Mouse (Mus musculus): ENCODE measurements around the gene Arl5c.

DNA sequence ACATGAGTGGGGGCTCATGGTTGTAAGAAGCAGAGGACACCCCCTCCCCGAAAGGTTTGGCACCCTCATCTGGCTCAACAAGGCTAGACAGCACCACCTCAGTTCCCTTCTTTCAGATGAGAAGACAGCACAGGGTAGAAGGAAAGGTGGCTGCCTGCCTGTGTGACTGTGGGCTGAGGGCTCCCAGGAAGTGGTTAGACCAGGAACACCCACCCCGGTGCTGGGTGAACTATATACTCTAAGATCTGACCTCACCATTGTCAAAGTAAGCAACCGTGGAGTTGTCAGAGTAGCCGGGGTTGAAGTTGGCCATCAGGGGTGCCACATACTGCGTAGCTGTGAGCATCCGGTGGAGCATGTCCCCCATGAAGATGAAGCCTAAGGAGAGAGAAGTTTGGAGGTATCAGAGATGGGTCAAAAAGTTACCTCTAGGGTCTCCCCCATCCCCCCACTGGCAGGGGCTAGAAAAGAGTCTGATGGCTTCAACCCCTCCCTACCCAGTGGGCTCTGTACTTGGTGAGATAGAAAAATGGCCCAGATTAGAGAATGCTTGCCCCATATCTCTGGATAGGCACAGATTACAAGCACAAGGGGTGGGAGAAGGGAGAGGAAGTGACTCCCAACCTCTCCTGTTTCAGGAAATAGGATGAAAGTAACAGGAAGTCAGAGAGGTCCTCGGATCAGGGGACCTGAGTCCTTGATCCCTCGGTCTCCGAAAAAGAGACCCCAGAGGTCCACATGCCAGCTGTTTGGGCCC, 40.7 kb downstream of the Arl5c start:
- TF ChIP-seq USF1 (IDR thresholded peaks at IDR 0.05; ENCODE audit: low read depth) (no peak), MAX (IDR thresholded peaks at IDR 0.05; ENCODE audit: low read depth) (no peak), MYOD1 (IDR thresholded peaks at IDR 0.05; ENCODE audit: control insufficient read depth in 1 of 3, insufficient read length in 2 of 3, low read depth in 2 of 3) (no peak), POLR2A (IDR thresholded peaks at IDR 0.05; ENCODE audit: insufficient read length, low read depth) (no peak)

Data from myocyte (in vitro differentiated cells).